Mouse (Mus musculus) adipose tissue, adult 10 weeks (tissue): ENCODE results near the gene Gm10972. TPM values are rescaled to one million over a fixed set of nuclear protein-coding genes. Genes with fewer than 3 reads are reported as not detected.

Experiments
- polyA plus RNA-seq: library from polyadenylated mRNA; stranded (reverse); fragments of 350-450 nt; fragmentation: Illumina TruSeq; extraction: RNeasy Lipid Tissue Mini Kit (QIAGEN cat#74804); gene quantifications from one replicate; pipeline ENCODE4 v1.2.3, GENCODE M21; 2014; ENCODE audit warnings: low read depth, low replicate concordance

The Gm10972 gene
- polyA plus RNA-seq, result not detected

DNA sequence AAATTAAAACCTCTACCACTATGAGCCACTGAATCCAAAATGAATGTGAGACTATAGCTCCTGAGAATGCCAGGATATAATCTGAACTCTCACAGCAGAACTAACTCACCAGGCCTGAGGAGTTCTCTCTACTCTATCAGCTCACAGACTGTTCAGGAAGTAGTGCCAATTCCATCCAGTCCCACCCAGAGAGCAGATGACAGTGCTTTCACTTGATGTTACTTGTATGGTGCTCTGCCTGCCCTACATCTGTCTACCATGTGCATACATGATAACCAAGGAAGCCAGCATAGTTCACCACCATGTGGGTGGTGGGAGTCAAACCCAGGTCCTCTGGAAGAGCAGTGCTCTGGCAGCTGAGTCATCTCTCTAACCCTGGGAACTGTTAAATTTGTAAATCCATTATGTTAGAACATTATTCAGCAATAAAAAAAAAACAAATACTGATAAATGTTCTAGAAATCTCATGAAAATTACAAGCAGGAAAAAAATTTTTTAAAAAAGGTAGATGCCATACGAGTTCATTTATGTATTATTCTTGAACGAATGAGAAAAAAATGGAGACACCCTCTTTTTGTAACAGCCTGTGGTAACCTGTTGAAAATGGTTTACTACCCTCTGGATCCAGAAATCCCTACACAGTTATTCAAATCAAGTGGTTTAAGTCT lies at the start of gene Gm10972:
Gene Gm10972, plus strand, starts transcription at position 618 of the 668 bp plus-strand sequence.

DNA sequence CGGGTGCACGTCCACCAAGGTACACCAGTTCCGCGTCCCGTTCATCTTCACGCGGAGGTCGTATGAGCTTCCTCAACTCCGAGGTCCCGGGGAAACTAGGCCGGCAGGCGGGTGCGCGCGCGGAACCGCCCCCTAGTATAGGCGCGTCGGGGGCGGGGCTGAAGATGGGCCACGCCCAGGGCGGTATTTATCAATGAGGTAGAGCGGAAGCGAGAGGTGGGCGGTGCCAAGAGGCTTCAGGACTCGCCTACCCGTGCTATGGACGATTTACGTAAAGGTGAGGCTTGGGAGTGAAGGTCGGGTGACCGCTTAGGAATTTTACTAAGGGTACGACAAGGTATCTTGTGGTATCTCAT lies 15.8 kb downstream of the Gm10972 start, which contains the start of gene Tuft1:
Gene Tuft1, minus strand, starts transcription at position 133 of the 356 bp plus-strand sequence.

Other genes with a start within 250 kb of the Gm10972 start
- gene Lingo4, start 244.6 kb upstream of the Gm10972 start, polyA plus RNA-seq, result 0.15 TPM
- 12.5 TPM for gene Tdrkh, start 229.8 kb upstream of the Gm10972 start, polyA plus RNA-seq
- 50.4 TPM for gene Mrpl9, start 199.8 kb upstream of the Gm10972 start, polyA plus RNA-seq
- 92.2 TPM for gene Oaz3, start 199.2 kb upstream of the Gm10972 start, polyA plus RNA-seq
- gene Celf3, start 164.8 kb upstream of the Gm10972 start, polyA plus RNA-seq, result 1.2 TPM
- gene Riiad1, start 162.8 kb upstream of the Gm10972 start, polyA plus RNA-seq, result 6.2 TPM
- 17.9 TPM for gene Snx27, start 60.4 kb upstream of the Gm10972 start, polyA plus RNA-seq
- gene Tuft1, start 15.8 kb downstream of the Gm10972 start, polyA plus RNA-seq, result 13.2 TPM
- gene Selenbp2, start 50.4 kb downstream of the Gm10972 start, polyA plus RNA-seq, result 3.5 TPM
- gene Cgn, start 143.4 kb downstream of the Gm10972 start, polyA plus RNA-seq, result 13.1 TPM
- 17.9 TPM for gene Pogz, start 194.5 kb downstream of the Gm10972 start, polyA plus RNA-seq
- 211 TPM for gene Psmb4, start 243.8 kb downstream of the Gm10972 start, polyA plus RNA-seq